In the genomic region with DNA sequence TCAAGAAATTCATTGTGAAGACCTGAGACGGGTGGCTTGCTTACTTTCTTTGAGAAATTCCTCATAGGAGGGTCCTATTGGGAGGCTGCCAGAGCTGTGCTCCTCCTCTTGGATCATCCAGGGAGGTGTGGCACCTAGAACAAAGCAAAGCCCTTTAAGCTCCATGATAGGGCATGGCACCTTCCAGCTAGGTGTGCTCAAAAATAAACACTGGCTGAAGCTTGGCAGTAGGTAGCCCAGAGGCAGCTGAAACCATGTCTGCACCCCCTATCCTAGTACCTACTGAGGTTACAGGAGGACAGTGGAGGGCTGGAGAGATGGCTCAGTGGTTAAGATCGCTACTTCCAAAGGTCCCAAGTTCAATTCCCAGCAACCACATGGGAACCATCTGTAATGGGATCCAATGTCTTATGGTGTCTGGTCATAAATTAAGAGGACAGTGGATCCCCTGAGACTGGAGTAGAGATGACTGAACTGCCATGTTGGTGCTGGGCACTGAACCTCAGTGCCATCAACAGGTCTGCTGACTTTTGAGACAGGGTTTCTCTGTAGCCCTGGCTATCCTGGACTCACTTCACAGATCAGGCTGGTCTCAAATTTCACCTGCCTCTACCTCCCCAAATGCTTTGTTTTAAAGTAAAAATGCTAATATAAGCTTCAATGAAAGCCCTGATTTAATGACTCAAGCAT, we compare ENCODE assay signal across 35 mouse cellular contexts. TPM values are rescaled to one million over a fixed set of nuclear protein-coding genes. Genes with fewer than 3 reads are reported as not detected.
DNase-seq lines count a peak whose midpoint lies in the region; ATAC-seq and TF ChIP-seq lines count a peak whose summit lies in the region.
"Had no signal": no experiment of that assay in that cellular context is flagged by ENCODE, and none has a peak within 500 bp of the region (broad histone marks: within the 10 kb centered on the region; RNA-seq: fewer than 3 reads in every experiment).

No protein-coding gene starts in this region.

- TF ChIP-seq EP300 in liver, postnatal 0 days (IDR thresholded peaks at IDR 0.05; ENCODE audit: low read depth) = no peak

- WGBS in liver, embryonic 12.5 days (ENCODE audit: insufficient replicate concordance) = 76% methylated on average over 2 of the region's 2 CpGs
- 86% methylated on average over 2 of the region's 2 CpGs for WGBS in liver, postnatal 0 days (ENCODE audit: insufficient replicate concordance)
- WGBS in forebrain, embryonic 12.5 days = 89% methylated on average over 2 of the region's 2 CpGs

- no peaks in the 10 kb centered on the region for H3K27me3 ChIP-seq in liver, embryonic 12.5 days (replicated peaks)
- H3K27me3 ChIP-seq in liver, postnatal 0 days (ENCODE audit: insufficient read depth, low read length) = no peaks in the 10 kb centered on the region
- no peaks in the 10 kb centered on the region for H3K27me3 ChIP-seq in forebrain, embryonic 12.5 days
- H3K27me3 ChIP-seq: embryonic facial prominence, embryonic 15.5 days; forebrain, embryonic 13.5 days; midbrain, embryonic 12.5 days had no signal

- no peak overlapping the region for H3K4me3 ChIP-seq in liver, embryonic 12.5 days
- no peak overlapping the region for H3K4me3 ChIP-seq in liver, postnatal 0 days (ENCODE audit: low read depth, low read length)
- H3K4me3 ChIP-seq in forebrain, embryonic 12.5 days (replicated peaks) = no peak overlapping the region
- H3K4me3 ChIP-seq: embryonic facial prominence, embryonic 10.5 days; embryonic facial prominence, embryonic 15.5 days; forebrain, embryonic 13.5 days; midbrain, embryonic 12.5 days had no signal

- no peak overlapping the region for H3K9ac ChIP-seq in liver, embryonic 12.5 days
- no peak overlapping the region for H3K9ac ChIP-seq in liver, postnatal 0 days (replicated peaks)
- H3K9ac ChIP-seq in forebrain, embryonic 12.5 days = no peak overlapping the region
- H3K9ac ChIP-seq: embryonic facial prominence, embryonic 15.5 days; forebrain, embryonic 13.5 days; liver, embryonic 14.5 days; lung, embryonic 14.5 days; midbrain, embryonic 12.5 days had no signal

- peaks cover 72% of the 10 kb centered on the region for H3K36me3 ChIP-seq in liver, embryonic 12.5 days
- peaks cover 58% of the 10 kb centered on the region for H3K36me3 ChIP-seq in liver, postnatal 0 days (replicated peaks; ENCODE audit: insufficient read depth, low read length)
- H3K36me3 ChIP-seq in forebrain, embryonic 12.5 days (replicated peaks) = peaks cover 61% of the 10 kb centered on the region

- peak; percentile 33 for DNase-seq in cerebellum, adult 9-10 months
- DNase-seq in cerebellum, adult 18-20 months = no peak
- no peak for DNase-seq in liver, postnatal 0 days
- DNase-seq in ES-CJ7 (ENCODE audit: low read depth, low spot score) (peak; percentile 57), ZHBTc4 (ENCODE audit: low read depth, low spot score) (peak; percentile 75)
- no peak for DNase-seq in heart, adult 18-20 months
- DNase-seq: adrenal gland, adult 2 months; gastrocnemius, postnatal 10 days; heart, postnatal 14 days; kidney, adult 18-20 months; kidney, postnatal 4 days; layer of hippocampus, postnatal 36 days; lung, embryonic 14.5 days; lung, postnatal 14 days; right cerebral cortex, postnatal 4 days; thymus, adult 18-20 months; thymus, postnatal 25 days had no signal

- no peak for ATAC-seq in liver, embryonic 12.5 days
- no peak for ATAC-seq in liver, postnatal 0 days
- ATAC-seq in forebrain, embryonic 12.5 days (ENCODE audit: low FRiP score) = no peak
- ATAC-seq: activated CD4-positive, CD25-positive, alpha-beta regulatory T cell, adult 4 months; forebrain, embryonic 13.5 days; hindbrain, embryonic 16.5 days had no signal

- H3K9me3 ChIP-seq in liver, embryonic 12.5 days (replicated peaks) = no peaks in the 10 kb centered on the region
- H3K9me3 ChIP-seq in liver, postnatal 0 days (ENCODE audit: low read length) = no peaks in the 10 kb centered on the region
- no peaks in the 10 kb centered on the region for H3K9me3 ChIP-seq in forebrain, embryonic 12.5 days
- H3K9me3 ChIP-seq: embryonic facial prominence, embryonic 10.5 days; embryonic facial prominence, embryonic 15.5 days; forebrain, embryonic 13.5 days; midbrain, embryonic 12.5 days had no signal

- H3K4me2 ChIP-seq in liver, embryonic 12.5 days = no peak overlapping the region
- H3K4me2 ChIP-seq in liver, postnatal 0 days (ENCODE audit: low read depth, low read length) = no peak overlapping the region
- no peak overlapping the region for H3K4me2 ChIP-seq in forebrain, embryonic 12.5 days
- H3K4me2 ChIP-seq: embryonic facial prominence, embryonic 15.5 days; forebrain, embryonic 13.5 days; lung, embryonic 14.5 days; midbrain, embryonic 12.5 days had no signal

- H3K4me1 ChIP-seq in liver, embryonic 12.5 days = peaks cover 59% of the 10 kb centered on the region
- peaks cover 16% of the 10 kb centered on the region for H3K4me1 ChIP-seq in liver, postnatal 0 days (ENCODE audit: insufficient read depth)
- H3K4me1 ChIP-seq in forebrain, embryonic 12.5 days = peaks cover 15% of the 10 kb centered on the region

- H3K27ac ChIP-seq in liver, embryonic 12.5 days = peak overlapping the region; percentile 58; the same call in 1 of the 2 replicates
- no peak overlapping the region for H3K27ac ChIP-seq in liver, postnatal 0 days (ENCODE audit: low read depth)
- no peak overlapping the region for H3K27ac ChIP-seq in forebrain, embryonic 12.5 days
- H3K27ac ChIP-seq: embryonic facial prominence, embryonic 10.5 days; forebrain, embryonic 13.5 days; liver, embryonic 14.5 days; midbrain, embryonic 12.5 days; stomach, postnatal 0 days had no signal

- TF ChIP-seq CTCF in liver, postnatal 0 days (IDR thresholded peaks at IDR 0.05; ENCODE audit: low read depth) = no peak

RNA-seq across cellular contexts. Expression of gene Trappc4, which starts 3.4 kb away (rescaled TPM):
- polyA plus RNA-seq in liver, embryonic 12.5 days (2016; fragmentation: Nextera tagmentation; extraction: Ambion mirVana) = 77.7 and 79.9 TPM in 2 replicates
- 48.0 and 50.4 TPM in 2 replicates for polyA plus RNA-seq in liver, postnatal 0 days (2015; fragmentation: Nextera tagmentation; extraction: Ambion mirVana)
- polyA plus RNA-seq in forebrain, embryonic 12.5 days (2016; fragmentation: Nextera tagmentation; extraction: Ambion mirVana) = 242 and 243 TPM in 2 replicates
- total RNA-seq in heart, adult 18-20 months (2021) = 10 to 100 TPM; 42.0 to 43.6 TPM

RNA-seq across cellular contexts. Expression of gene Rps25, which starts 3.9 kb away (rescaled TPM):
- 1,783 and 1,792 TPM in 2 replicates for polyA plus RNA-seq in liver, embryonic 12.5 days (2016; fragmentation: Nextera tagmentation; extraction: Ambion mirVana)
- 1,409 and 1,489 TPM in 2 replicates for polyA plus RNA-seq in liver, postnatal 0 days (2015; fragmentation: Nextera tagmentation; extraction: Ambion mirVana)
- polyA plus RNA-seq in forebrain, embryonic 12.5 days (2016; fragmentation: Nextera tagmentation; extraction: Ambion mirVana) = 1,477 and 1,540 TPM in 2 replicates
- total RNA-seq in heart, adult 18-20 months (2021) = 100 to 1,000 TPM; 788 to 877 TPM

RNA-seq across cellular contexts. Expression of gene Ccdc84, which starts 7.6 kb away (rescaled TPM):
- polyA plus RNA-seq in liver, embryonic 12.5 days (2016; fragmentation: Nextera tagmentation; extraction: Ambion mirVana) = 16.8 and 18.6 TPM in 2 replicates
- polyA plus RNA-seq in liver, postnatal 0 days (2015; fragmentation: Nextera tagmentation; extraction: Ambion mirVana) = 11.8 and 12.5 TPM in 2 replicates
- 30.3 and 32.2 TPM in 2 replicates for polyA plus RNA-seq in forebrain, embryonic 12.5 days (2016; fragmentation: Nextera tagmentation; extraction: Ambion mirVana)
- total RNA-seq in heart, adult 18-20 months (2021) = 1 to 10 TPM; 5.0 to 6.0 TPM

RNA-seq across cellular contexts. Expression of gene Slc37a4, which starts 14.1 kb away (rescaled TPM):
- 19.7 and 21.1 TPM in 2 replicates for polyA plus RNA-seq in liver, embryonic 12.5 days (2016; fragmentation: Nextera tagmentation; extraction: Ambion mirVana)
- polyA plus RNA-seq in liver, postnatal 0 days (2015; fragmentation: Nextera tagmentation; extraction: Ambion mirVana) = 178 and 188 TPM in 2 replicates
- 23.4 and 23.6 TPM in 2 replicates for polyA plus RNA-seq in forebrain, embryonic 12.5 days (2016; fragmentation: Nextera tagmentation; extraction: Ambion mirVana)
- total RNA-seq in heart, adult 18-20 months (2021) = 10 to 100 TPM; 17.8 to 20.3 TPM

RNA-seq across cellular contexts. Expression of gene Foxr1, which starts 30.1 kb away (rescaled TPM):
- polyA plus RNA-seq in liver, embryonic 12.5 days (2016; fragmentation: Nextera tagmentation; extraction: Ambion mirVana) = not detected in 2 replicates
- not detected in 2 replicates for polyA plus RNA-seq in liver, postnatal 0 days (2015; fragmentation: Nextera tagmentation; extraction: Ambion mirVana)
- polyA plus RNA-seq in forebrain, embryonic 12.5 days (2016; fragmentation: Nextera tagmentation; extraction: Ambion mirVana) = not detected in 2 replicates
- total RNA-seq in heart, adult 18-20 months (2021) = not detected
- total RNA-seq: adrenal gland, adult 2 months; adrenal gland, postnatal 4 days; gastrocnemius, postnatal 10 days; heart, postnatal 14 days; layer of hippocampus, postnatal 36 days; left cerebral cortex, postnatal 10 days had no signal
- polyA plus RNA-seq: adrenal gland, adult 2 months; embryonic facial prominence, embryonic 10.5 days; embryonic facial prominence, embryonic 15.5 days; forebrain, embryonic 13.5 days; heart, embryonic 14.5 days; hindbrain, embryonic 11.5 days; hindbrain, embryonic 16.5 days; intestine, embryonic 14.5 days; kidney, embryonic 16.5 days; limb, embryonic 11.5 days; liver, embryonic 14.5 days; lung, embryonic 14.5 days; midbrain, embryonic 12.5 days; neural tube, embryonic 11.5 days had no signal

Comparison
In these comparisons a context has a peak if more than half of its experiments do, and no peak if none do; other contexts are left out.
1. DNase-seq: peak in cerebellum, adult 9-10 months (single experiment), ES-CJ7 (single experiment) and ZHBTc4 (single experiment); none in cerebellum, adult 18-20 months (0 of 2), liver, postnatal 0 days (single experiment) and heart, adult 18-20 months (0 of 2).